Mouse (Mus musculus) adrenal gland, postnatal 36 days (tissue): ENCODE data around the gene Rpgrip1l. TPM values are rescaled to one million over a fixed set of nuclear protein-coding genes. Genes with fewer than 3 reads are reported as not detected.

Experiments used
- DNase-seq, 2 experiments: peaks; one replicate each; pipeline ENCODE4 v3.0.0; 2021; ENCODE audit warnings: mixed read lengths in 1 of 2
- long read RNA-seq, 2 experiments: library from polyadenylated mRNA; stranded (forward); transcript quantifications; one replicate each; pipeline ENCODE4 v2.0.0; 2021; ENCODE audit warnings: borderline sequencing depth in 2 of 2
- total RNA-seq, 2 experiments: library from RNA; stranded (reverse); gene quantifications; 2 replicates each; pipeline ENCODE4 v1.2.3; 2021

The Rpgrip1l gene
- total RNA-seq, result 1 to 10 TPM; 6.5 to 7.1 TPM
- long read RNA-seq, experiment 1, partial matches to known transcripts, result 1 of 1 reads
- long read RNA-seq, experiment 1, other reads (novel, unspliced or antisense), result 0 of 1 reads
- long read RNA-seq, experiment 2, result 0 reads

- DNase-seq, result peak; percentile 96 to 97
These were observed at the start of gene Rpgrip1l, which contains the start of gene Fto for GRCm38 (mm10) chr8:91312835-91313832. Gene Rpgrip1l (minus strand): TSS chr8:91313262. Gene Fto (plus strand): TSS chr8:91313525.

GRCm38 (mm10) chr8:91360644-91361357 is 47.7 kb upstream of the Rpgrip1l start:
- DNase-seq, result no peak

DNA sequence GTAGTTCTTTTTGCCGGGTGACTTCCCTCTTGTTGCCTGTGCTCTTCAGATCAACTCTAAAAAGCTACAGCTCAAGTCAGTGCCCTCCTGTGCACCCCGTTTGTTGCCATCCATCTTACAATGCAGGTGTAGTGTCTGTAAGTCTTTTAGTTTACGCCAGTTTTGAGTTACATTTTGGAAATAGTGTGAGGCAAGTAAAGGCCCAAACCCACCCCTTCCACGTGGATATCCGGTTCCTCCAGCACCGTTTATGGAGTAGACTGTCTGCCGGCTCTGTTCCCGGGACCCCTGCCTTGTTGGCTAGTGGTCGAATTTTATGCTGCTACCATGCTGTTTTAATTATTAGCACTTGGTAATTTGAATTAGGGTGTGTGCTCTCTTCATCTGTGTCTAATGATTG is 46.4 kb upstream of the Rpgrip1l start:
- DNase-seq, result no peak

- DNase-seq, result no peak
These were observed 45.0 kb upstream of the Rpgrip1l start for GRCm38 (mm10) chr8:91358016-91358415.

DNA sequence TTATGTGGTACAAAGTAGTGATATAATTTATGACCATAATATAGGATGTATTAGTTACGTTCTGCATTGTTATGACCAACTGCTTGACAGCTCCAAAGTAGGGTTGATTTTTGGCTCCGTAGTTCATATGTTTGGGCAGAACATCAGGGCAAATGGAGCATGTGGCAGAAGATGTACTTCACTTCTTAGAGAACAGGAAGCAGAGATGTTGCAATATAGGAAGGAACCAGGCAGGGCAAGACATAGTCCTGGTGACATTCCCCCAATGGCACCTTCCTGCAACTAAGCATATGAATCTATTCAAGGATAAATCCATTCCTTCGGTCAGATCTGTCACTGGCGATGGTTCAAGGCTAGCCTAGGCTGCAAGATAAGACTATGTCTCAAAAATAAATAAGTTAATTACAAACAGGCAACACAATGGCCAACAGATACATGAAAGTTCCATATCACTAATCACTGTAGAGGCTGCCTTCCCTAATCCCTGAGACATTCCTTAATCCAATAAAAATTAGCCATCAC is 44.5 kb upstream of the Rpgrip1l start:
- DNase-seq, result no peak

DNA sequence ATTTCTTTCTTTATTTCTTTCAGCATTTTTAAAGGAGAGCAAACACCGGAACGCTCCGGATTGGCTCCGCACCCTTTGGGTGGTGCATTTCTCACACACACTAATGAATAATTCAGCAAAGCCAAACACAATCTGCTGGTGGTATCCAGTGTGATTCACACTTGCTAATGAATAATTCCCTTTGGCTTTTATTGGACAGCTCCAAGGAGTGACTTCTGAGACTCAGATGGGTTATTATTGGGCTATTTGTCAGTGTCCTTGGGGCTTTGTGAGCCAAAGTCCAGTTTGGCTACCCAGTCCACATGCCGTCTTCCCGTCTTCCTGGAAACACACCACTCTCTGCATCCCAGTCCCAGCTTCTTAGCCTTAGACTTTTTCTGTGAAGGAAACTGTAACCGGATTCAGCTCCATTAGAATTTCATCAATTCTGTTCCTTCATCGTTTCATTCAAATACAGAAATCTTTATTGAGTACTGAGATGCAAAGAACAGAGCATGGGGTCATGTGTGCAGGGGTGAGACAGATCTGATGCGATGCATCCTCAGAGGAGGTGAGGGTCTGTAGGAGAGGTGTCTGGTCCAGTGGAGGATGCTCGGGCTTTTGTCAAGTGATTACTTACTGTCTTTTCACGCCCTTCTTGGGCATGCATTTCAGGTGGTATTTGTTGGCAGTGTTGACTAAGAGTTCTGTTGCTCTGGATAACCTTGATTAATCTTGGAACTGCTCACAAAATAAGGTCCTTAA is 43.1 kb upstream of the Rpgrip1l start:
- no peak for DNase-seq

DNA sequence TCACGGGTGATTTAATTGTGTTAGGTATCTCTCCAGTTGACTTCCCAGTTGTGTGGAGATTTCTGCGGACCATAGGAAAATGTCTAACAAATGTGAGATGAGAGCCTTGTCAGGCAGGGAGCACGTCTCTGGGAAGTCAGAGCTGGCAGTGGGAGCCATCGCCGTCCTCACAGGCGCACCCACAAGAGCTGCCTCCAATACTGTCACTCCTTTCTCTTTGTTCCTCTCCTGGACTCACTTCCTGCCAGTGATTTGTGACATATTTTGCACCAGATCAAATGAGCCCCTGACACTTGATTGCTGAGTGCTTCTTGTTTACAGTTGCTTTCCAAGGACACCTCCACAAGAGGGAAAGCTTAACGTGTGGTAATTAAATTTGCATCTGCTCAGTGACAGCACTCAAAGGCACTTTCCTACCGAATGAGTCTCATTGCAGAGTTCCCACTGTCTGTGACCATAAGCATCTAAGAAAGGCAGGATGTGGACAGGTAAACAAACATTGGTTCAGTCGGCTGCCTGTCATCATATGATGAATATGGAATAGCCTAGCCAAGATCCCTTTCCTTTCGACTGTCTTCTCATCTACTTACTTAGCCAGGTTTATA is 42.3 kb upstream of the Rpgrip1l start:
- DNase-seq, result no peak

DNA sequence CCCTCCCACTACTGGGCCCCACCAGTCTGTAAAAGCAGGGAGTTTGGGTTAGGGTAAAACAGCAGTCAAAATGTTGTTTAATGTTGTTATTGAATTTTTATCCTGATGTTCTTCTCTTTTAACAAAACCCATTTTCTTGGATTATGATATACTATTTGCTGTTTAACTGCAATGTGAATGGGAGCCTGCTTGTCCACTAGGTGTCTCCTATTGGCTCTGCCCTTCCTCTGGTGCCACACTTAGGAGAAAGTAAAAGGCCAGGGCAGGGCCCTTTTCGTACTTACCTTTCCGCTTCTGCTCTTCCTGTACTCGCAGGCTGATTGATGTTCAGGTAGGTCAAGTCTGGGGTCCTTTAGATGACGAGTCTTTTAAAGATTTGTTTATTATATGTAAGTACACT is 40.8 kb upstream of the Rpgrip1l start:
- DNase-seq, result no peak

GRCm38 (mm10) chr8:91353062-91353461 is 40.0 kb upstream of the Rpgrip1l start:
- DNase-seq, result no peak

- no peak for DNase-seq
These were observed 39.5 kb upstream of the Rpgrip1l start for GRCm38 (mm10) chr8:91352598-91352997.

DNA sequence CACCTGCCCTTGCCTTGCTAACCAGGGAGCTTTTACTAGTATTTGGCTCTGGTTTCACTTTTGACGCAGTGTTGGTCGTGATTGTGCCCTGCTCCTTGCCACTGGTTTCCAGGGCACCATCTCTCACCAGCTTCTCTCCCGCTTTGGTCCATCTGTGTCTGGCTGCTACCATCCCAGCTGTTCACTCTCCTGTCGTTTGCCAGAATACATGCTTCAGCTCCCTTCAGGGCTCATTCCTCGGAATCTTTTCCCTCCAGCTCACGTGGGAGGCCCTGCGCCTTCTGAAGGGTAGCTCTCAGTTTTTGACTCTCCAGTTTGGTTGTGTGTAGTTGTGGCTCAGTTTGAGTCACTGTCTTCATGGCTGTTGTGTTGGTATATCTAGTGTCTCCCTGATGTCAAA is 37.6 kb upstream of the Rpgrip1l start:
- DNase-seq, result no peak

GRCm38 (mm10) chr8:91349816-91350215 is 36.8 kb upstream of the Rpgrip1l start:
- no peak for DNase-seq

- no peak for DNase-seq
These were observed 34.5 kb upstream of the Rpgrip1l start for GRCm38 (mm10) chr8:91347595-91347994.

- DNase-seq, result no peak
These were observed 34.1 kb upstream of the Rpgrip1l start for GRCm38 (mm10) chr8:91347146-91347545.

- DNase-seq, result no peak
These were observed 31.6 kb upstream of the Rpgrip1l start for GRCm38 (mm10) chr8:91344659-91345058.

DNA sequence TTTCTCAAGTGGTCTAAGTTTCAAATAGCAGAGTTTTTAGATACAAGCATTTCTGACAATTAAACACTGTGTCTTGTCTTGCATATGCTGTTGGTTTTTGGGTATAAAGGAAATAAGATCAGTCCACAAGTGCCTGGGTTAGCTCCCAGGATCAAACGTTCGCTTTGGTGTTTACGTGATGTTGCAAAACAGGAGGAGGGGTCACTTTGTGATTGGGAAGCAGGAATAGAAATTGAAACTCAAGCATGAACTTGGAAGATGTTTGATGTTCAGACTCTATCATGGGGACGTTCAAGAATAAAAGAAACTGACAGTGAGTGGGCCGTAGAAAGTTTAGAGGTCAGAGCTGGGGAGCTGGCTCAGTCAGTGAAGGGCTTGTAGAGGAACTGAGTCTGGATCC is 29.7 kb upstream of the Rpgrip1l start:
- DNase-seq, result no peak

GRCm38 (mm10) chr8:91342196-91342595 is 29.1 kb upstream of the Rpgrip1l start:
- DNase-seq, result no peak

DNA sequence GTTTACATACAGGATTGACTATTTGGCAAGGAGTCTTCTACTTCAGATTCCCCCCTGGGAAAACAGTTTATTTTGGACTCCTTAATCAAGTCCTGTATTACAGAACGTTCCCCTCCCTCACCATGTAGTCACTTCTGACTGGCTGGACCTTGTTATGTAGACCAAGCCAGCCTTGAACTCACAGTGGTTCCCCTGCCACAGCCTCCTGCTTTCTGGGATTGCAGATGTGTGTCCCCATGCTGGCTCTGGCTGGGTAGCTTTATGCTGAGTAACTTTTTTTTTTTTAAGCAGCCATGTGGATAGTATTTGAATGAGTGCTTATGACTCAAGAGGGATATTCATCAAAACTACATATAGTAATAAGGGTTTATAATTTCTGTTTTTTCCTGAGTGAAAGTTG is 27.7 kb upstream of the Rpgrip1l start:
- DNase-seq, result no peak

GRCm38 (mm10) chr8:91339651-91340050 is 26.6 kb upstream of the Rpgrip1l start:
- no peak for DNase-seq

DNA sequence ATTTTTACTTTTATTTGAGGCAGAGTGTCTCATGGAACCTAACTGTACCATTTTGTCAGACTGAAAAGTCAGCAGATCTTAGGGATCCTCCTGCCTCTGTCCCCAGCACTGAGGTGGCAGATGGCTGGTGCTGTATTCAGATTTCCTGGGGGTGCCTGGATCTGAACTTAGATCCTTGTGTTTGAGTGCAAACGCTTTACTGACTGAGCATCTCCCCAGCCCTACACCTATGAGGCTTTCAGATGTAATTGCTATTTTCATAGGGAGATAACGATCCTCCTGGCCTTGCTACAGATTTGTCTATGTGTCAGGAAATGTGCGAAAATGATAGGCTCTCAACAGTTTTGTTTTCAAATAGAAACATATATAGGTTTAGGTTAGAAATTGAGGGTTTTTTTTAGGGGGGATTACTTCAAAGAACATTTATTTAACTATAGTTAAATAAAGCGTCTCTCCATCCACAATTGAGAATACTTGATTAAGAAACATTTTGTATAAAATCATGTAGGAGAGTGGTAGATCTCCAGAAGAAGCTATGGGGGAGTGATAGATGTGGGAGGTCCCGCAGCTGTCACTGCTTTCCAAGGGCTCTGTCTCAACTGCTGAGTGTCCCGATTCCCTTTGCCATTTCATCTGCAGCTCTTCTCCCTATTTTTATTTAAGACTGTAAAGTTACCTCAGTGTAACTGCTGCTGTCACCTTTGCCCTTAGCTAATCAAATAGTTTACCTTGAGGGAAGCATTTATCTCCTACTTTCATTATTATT is 25.5 kb upstream of the Rpgrip1l start:
- no peak for DNase-seq

DNA sequence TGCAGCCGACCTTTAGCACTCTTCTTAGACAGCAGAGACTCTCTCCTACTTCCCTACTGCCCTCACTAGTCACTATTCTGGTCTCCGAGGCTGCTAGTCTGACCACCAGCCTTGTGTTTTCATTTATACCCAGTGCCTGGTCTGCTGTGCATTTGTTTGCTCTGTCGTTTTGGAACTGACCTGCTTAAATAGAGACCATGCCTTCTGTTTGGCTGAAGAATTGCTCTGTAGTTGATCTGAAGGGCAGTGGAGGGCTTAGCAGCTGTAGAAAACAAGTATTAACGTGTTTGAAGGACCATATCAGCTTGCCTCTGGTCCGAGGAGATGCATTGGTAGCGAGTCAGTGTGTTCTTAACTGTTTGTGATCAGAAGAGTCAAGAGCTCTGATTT is 16.4 kb upstream of the Rpgrip1l start:
- DNase-seq, result no peak
